Mouse (Mus musculus) adrenal gland (tissue): Measurements from ENCODE around the gene Gm10153.
"Not testable (repeated sequence)": the region's sequence is repeated elsewhere in the genome, so short reads cannot be mapped to it uniquely, and the experiment has no call there.

Source experiments
- intact Hi-C: fragments of 180-260 bp; cut with DNase I; formaldehyde crosslinking; loops from one replicate; pipeline ENCODE4 v1.15.1; 2025
- long read RNA-seq, 2 experiments: library from polyadenylated mRNA; unstranded; transcript quantifications; one replicate each; pipeline ENCODE4 v2.0.0; 2020; ENCODE audit warnings: borderline replicate concordance in 1 of 2; ENCODE audit not compliant: insufficient replicate concordance in 1 of 2

Gm10153 gene
- long read RNA-seq, experiment 1 = 0 reads
- long read RNA-seq, experiment 2 = 0 reads

DNA sequence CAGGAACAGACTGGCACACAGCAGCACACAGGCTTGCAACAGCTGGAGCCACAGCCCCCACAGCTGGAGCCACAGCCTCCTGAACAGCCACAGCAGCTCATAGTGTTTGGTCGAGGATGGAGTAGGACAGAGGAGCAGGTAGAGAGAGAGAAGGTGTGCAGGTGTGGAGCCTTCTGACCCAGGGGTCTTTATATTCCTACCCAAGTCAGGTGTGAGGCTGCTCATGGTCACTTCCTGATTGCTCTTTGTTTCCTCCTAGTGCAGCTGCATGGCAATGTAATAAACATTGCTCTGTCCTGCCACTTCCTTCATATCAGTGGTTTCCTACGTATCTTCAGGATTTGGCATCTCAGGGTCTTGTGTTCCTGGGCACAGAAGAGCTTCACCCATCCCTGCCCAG lies at the start of gene Gm10153:
Gene Gm10153, minus strand, starts transcription at position 101 of the 400 bp plus-strand sequence.
- intact Hi-C loops = no loop called here

DNA sequence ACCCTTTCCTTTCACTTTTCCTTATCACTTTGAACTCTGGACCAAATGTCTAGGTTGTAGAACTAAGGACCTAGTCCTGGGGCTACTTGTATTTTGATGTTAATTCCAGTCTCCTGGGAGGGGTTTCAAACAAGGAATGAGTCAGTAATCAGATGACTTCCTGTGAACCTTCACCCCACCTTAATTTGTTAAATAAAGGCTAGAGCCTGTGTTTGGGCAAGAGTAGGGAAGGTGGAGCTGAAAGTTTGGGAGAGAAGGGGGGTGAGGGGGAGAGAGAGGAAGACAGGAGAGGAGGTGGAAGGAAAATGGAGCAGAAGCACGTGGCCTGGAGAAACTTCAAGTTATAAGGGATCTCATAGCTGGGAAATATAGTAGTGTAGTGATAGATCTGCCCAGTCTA lies 41.4 kb upstream of the Gm10153 start:
- intact Hi-C loops = no loop called here

DNA sequence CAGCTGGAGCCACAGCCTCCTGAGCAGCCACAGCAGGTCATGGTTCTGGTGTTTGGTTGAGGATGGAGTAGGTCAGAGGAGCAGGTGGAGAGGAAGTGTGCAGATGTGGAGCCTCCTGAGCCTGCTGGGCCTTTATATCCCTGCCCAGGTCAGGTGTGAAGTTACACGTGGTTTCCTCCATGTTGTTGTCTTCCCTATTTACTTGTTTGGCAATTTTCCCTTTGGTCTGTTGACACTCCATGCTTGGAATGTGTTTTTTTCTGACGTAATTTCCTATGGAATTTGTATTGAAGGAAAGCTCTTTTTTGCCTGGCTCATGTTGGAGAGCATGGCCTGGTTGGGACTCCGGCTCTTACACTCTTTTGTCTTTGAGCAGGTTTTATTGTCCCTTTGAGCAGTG lies 39.7 kb upstream of the Gm10153 start, which contains the start of gene Krtap5-5:
Gene Krtap5-5, minus strand, starts transcription at position 101 of the 400 bp plus-strand sequence.
- intact Hi-C loops = not testable (repeated sequence)

DNA sequence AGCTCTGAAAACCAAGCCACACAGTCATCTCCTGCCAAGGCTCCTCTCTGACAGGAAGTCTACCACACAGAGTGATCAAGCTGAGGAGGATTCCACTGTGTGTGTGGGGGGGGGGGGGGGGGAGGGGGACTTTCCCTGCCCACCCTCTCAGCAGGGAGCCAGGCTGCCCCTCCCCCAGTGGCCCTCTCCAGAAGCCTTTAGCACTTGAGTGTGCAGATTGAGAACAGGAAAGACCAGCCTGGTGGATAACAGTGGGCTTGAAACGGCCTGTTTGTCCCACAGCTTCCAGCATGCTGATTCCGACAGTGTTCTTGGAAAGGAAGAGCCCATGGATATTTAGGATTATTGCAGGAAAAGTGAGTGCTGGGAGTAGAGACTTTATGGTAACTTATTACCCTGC lies 34.3 kb upstream of the Gm10153 start:
- intact Hi-C loops = no loop called here

- intact Hi-C loops = not testable (repeated sequence)
These were observed 21.9 kb upstream of the Gm10153 start for GRCm38 (mm10) chr7:142212136-142212535.

GRCm38 (mm10) chr7:142211559-142211958 lies 21.4 kb upstream of the Gm10153 start, which contains the start of gene Gm7579:
Gene Gm7579 (plus strand): TSS chr7:142211859.
- intact Hi-C loops = no loop called here

- intact Hi-C loops = not testable (repeated sequence)
These were observed 16.7 kb upstream of the Gm10153 start for GRCm38 (mm10) chr7:142206891-142207290.

DNA sequence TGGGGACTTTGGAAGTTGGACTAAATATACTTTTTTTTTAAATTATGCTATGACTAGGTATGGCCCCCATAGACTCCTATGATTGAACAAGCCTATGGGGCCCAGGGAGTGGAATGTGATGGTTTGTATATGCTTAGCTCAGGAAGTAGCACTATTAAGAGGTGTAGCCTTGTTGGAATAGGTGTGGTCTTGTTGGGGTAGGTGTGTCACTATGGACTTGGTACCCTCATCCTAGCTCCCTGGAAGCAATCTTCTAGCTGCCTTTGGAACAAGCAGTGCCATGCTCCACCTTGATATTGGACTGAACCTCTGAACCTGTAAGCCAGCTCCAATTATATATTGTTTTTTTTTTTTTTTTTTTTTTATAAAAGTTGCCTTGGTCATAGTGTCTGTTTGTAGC lies 15.3 kb upstream of the Gm10153 start:
- intact Hi-C loops = no loop called here

GRCm38 (mm10) chr7:142201064-142201463 lies 10.9 kb upstream of the Gm10153 start, which contains the start of gene Krtap5-3:
Gene Krtap5-3 (plus strand): TSS chr7:142201364.
- intact Hi-C loops = no loop called here

GRCm38 (mm10) chr7:142198748-142199147 lies 8.6 kb upstream of the Gm10153 start:
- intact Hi-C loops = no loop called here

DNA sequence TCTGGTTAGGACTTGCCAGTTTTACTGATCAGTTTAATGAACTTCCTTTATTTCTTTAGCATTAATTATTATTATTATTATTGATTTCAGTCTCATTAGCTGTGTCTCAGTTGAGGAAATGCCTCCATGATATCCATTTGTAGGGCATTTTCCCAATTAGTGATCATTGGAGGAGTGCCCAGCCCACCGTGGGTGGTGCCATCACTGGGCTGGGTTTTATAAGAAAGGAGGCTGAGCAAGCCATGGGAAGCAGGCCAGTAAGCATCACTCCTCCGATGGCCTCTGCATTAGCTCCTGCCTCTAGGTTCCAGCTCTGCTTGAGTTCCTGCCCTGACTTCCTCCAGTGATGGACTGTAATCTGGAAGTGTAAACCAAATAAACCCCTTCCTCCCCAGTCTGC lies 2.0 kb downstream of the Gm10153 start:
- intact Hi-C loops = no loop called here

DNA sequence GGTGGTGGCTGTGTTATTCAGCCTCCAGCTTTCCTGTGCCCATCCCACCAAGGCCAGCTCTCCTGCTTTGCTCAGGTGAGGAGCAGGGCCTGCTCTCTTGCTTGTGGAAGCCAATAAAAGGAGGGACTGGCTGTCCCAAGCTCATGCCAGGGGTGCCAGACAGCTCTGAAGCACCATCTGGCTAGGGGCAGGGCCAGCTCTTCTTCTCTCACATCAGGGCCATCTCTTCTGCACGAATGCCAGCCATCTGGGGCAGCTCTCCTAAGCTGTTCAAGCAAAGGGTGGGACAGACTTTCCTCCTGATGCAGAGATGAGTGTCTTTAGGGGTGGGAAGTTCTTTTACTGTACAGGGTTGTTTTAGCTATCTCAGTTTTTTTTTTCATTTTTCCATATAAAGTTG lies 9.2 kb downstream of the Gm10153 start:
- intact Hi-C loops = no loop called here

- intact Hi-C loops = no loop called here
These were observed 11.5 kb downstream of the Gm10153 start for GRCm38 (mm10) chr7:142178685-142179084.

DNA sequence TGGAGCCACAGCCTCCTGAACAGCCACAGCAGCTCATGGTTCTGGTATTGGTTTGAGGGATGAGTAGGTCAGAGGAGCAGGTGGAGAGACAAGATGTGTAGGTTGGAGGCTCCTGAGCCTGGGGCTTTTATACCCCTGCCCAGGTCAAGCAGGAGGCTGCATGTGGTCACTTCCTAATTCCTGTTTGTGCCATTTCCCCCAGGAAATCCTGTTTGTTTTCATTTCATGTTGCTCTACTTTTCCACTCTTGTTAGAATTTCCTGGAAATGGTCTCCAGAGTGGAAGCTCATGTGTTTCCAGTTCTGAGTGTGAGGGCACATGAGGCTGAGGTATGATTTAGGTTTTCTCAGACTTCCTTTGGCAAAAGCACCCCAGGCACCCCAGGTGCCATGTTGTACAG lies 14.3 kb downstream of the Gm10153 start, which contains the start of gene Krtap5-2:
Gene Krtap5-2, minus strand, starts transcription at position 101 of the 400 bp plus-strand sequence.
- intact Hi-C loops = not testable (repeated sequence)

- intact Hi-C loops = no loop called here
These were observed 20.4 kb downstream of the Gm10153 start for GRCm38 (mm10) chr7:142169836-142170235.

- intact Hi-C loops = not testable (repeated sequence)
These were observed 24.6 kb downstream of the Gm10153 start, which contains the start of gene Gm4553 for GRCm38 (mm10) chr7:142165639-142166038. Gene Gm4553 (minus strand): TSS chr7:142165739.

GRCm38 (mm10) chr7:142159366-142159765 lies 30.8 kb downstream of the Gm10153 start:
- intact Hi-C loops = no loop called here

GRCm38 (mm10) chr7:142157013-142157412 lies 33.2 kb downstream of the Gm10153 start, which contains the start of gene Gm29735:
Gene Gm29735 (minus strand): TSS chr7:142157113.
- intact Hi-C loops = not testable (repeated sequence)

GRCm38 (mm10) chr7:142155308-142155707 lies 34.9 kb downstream of the Gm10153 start:
- intact Hi-C loops = no loop called here

GRCm38 (mm10) chr7:142152191-142152590 lies 38.0 kb downstream of the Gm10153 start:
- intact Hi-C loops = no loop called here

DNA sequence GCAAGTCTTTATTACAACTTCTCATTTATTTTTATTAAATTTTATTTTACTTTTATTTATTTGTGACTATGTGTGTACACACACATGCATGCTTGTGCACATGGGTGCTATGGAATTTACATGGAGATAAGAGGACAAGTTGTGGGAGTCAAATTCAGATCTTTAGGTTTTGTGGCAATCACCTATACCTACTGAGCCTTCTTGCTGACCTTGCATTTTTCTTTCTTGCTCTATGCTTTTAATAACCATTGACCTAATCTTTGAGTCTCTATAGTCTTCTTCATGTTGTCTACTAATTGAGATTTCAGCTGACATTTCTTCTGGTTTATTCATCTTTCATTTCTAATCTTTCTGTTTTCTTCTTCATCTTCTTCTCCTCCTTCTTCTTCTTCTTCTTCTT lies 41.6 kb downstream of the Gm10153 start:
- intact Hi-C loops = no loop called here

GRCm38 (mm10) chr7:142146033-142146432 lies 44.2 kb downstream of the Gm10153 start:
- intact Hi-C loops = loop anchor here (2.0 kb wide), 1 partner anchor 109 kb away; no protein-coding TSS in a partner anchor

DNA sequence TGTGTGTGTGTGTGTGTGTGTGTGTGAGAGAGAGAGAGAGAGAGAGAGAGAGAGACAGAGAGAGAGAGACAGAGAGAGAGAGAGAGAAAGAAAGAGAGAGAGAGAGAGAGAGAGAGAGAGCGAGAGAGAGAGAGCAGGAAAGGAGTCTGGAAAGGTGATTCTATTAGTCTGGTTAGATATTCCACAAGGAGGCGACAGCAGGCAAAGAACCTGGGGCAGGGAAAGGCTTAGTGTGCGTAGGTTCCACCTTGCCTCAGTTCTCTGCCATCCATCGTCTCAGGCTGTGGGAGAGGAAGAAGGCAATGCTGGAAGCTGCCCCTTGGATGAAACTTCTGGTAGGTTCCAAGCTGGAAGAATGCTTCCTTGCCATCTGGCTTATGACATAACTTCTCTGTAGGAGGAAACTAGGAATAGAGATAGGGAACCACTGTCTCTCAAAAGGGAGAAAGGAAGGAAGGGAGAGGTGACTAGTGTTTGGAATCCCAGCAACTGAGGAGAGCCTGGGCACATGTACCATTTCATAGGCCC lies 44.7 kb downstream of the Gm10153 start:
- intact Hi-C loops = loop anchor here (2.0 kb wide), 1 partner anchor 139 kb away; no protein-coding TSS in a partner anchor
